Mouse (Mus musculus) embryonic facial prominence, embryonic 11.5 days (tissue): Measurements from ENCODE around the gene Plppr1. TPM values are rescaled to one million over a fixed set of nuclear protein-coding genes. Genes with fewer than 3 reads are reported as not detected.
"Not testable (repeated sequence)": the region's sequence is repeated elsewhere in the genome, so short reads cannot be mapped to it uniquely, and the experiment has no call there.

Experiments
- ATAC-seq: fragments of 200-750 bp; cut with Nextera tagmentation; replicated peaks from 2 replicates; pipeline ENCODE4 v1.8.0; 2017; ENCODE audit warnings: low read depth; ENCODE audit not compliant: insufficient number of reproducible peaks, low FRiP score, low TSS enrichment
- DNase-seq: peaks from one replicate; pipeline ENCODE4 v3.0.0-alpha.2; 2015; ENCODE audit warnings: low spot score
- H3K27ac ChIP-seq: fragments of 300-500 bp; sonication (generic); replicated peaks from 2 replicates; pipeline ENCODE4 v1.5.1; 2014; ENCODE audit warnings: mild to moderate bottlenecking, low read depth, low read length, control low read depth
- H3K27me3 ChIP-seq: fragments of 300-500 bp; sonication (generic); 2 replicates; pipeline ENCODE4 v1.6.1; 2014; ENCODE audit warnings: mild to moderate bottlenecking, low read length, moderate library complexity, mixed read lengths; ENCODE audit not compliant: control insufficient read depth, insufficient read depth
- H3K36me3 ChIP-seq: fragments of 300-500 bp; sonication (generic); replicated peaks from 2 replicates; pipeline ENCODE4 v1.6.1; 2014; ENCODE audit warnings: low read depth, mild to moderate bottlenecking, low read length, moderate library complexity, mixed read lengths; ENCODE audit not compliant: control insufficient read depth, insufficient read depth
- H3K4me1 ChIP-seq: fragments of 300-500 bp; sonication (generic); 2 replicates; pipeline ENCODE4 v1.6.1; 2014; ENCODE audit warnings: low read length, mixed read lengths; ENCODE audit not compliant: control insufficient read depth, insufficient read depth
- H3K4me2 ChIP-seq: fragments of 300-500 bp; sonication (generic); 2 replicates; pipeline ENCODE4 v1.6.1; 2014; ENCODE audit warnings: low read depth, mild to moderate bottlenecking, control low read depth, low read length, moderate library complexity
- H3K4me3 ChIP-seq: fragments of 300-500 bp; sonication (generic); 2 replicates; pipeline ENCODE4 v1.5.1; 2014; ENCODE audit warnings: low read depth, low read length, control low read depth
- H3K9ac ChIP-seq: fragments of 300-500 bp; sonication (generic); replicated peaks from 2 replicates; pipeline ENCODE4 v1.6.1; 2014; ENCODE audit warnings: mild to moderate bottlenecking, control low read depth, low read length
- H3K9me3 ChIP-seq: fragments of 300-500 bp; sonication (generic); replicated peaks from 2 replicates; pipeline ENCODE4 v1.6.1; 2016; ENCODE audit warnings: mild to moderate bottlenecking, low read length, inconsistent platforms, mixed read lengths; ENCODE audit not compliant: control insufficient read depth
- WGBS: fragments of 180-500 bp; shearing (Covaris S2); extraction: QIAGEN DNeasy Blood & Tissue Kit; methylation state at CpG from one replicate; pipeline ENCODE4 v1.1.7; 2014; 5-methylcytosine and 5-hydroxymethylcytosine counted together
- polyA plus RNA-seq: library from polyadenylated mRNA; unstranded; fragments of >200 nt; fragmentation: Nextera tagmentation; extraction: Ambion mirVana; gene quantifications from 2 replicates; pipeline ENCODE4 v1.2.1, GENCODE M21; 2014

Plppr1 gene
- polyA plus RNA-seq, 1 experiment from 2014 or later, result 3.8 TPM

GRCm38 (mm10) chr4:49357097-49357496 lies 298.0 kb downstream of the Plppr1 start:
- DNase-seq (no peak), ATAC-seq (no peak)
- H3K36me3 ChIP-seq, result no peaks in the 10 kb centered on the region
- H3K4me3 ChIP-seq, result no peak overlapping the region
- no peaks in the 10 kb centered on the region for H3K27me3 ChIP-seq
- no peaks in the 10 kb centered on the region for H3K9me3 ChIP-seq
- H3K4me1 ChIP-seq, result no peaks in the 10 kb centered on the region
- 63% methylated on average over 2 of the region's 2 CpGs for WGBS
- H3K27ac ChIP-seq, result no peak overlapping the region
- no peak overlapping the region for H3K4me2 ChIP-seq
- no peak overlapping the region for H3K9ac ChIP-seq

- not testable (repeated sequence) for DNase-seq, H3K27ac ChIP-seq, ATAC-seq, H3K4me3 ChIP-seq, H3K27me3 ChIP-seq, H3K9ac ChIP-seq, H3K9me3 ChIP-seq, H3K36me3 ChIP-seq, H3K4me2 ChIP-seq, H3K4me1 ChIP-seq
- 83% methylated on average over 3 of the region's 3 CpGs for WGBS
Measured at GRCm38 (mm10) chr4:49368046-49368445, 309.0 kb downstream of the Plppr1 start.

GRCm38 (mm10) chr4:49383576-49384318 lies 324.7 kb downstream of the Plppr1 start:
- not testable (repeated sequence) for DNase-seq, H3K27ac ChIP-seq, H3K27me3 ChIP-seq, H3K4me1 ChIP-seq, H3K9ac ChIP-seq, H3K9me3 ChIP-seq, H3K4me3 ChIP-seq, H3K4me2 ChIP-seq, H3K36me3 ChIP-seq, ATAC-seq
- WGBS, result 85% methylated on average over 2 of the region's 2 CpGs

- H3K9me3 ChIP-seq, result no peaks in the 10 kb centered on the region
- H3K4me1 ChIP-seq, result no peaks in the 10 kb centered on the region
- no peak for DNase-seq
- no peak overlapping the region for H3K9ac ChIP-seq
- WGBS, result 49% methylated on average over 2 of the region's 2 CpGs
- H3K4me3 ChIP-seq, result no peak overlapping the region
- ATAC-seq, result no peak
- no peaks in the 10 kb centered on the region for H3K27me3 ChIP-seq
- no peak overlapping the region for H3K4me2 ChIP-seq
- no peak overlapping the region for H3K27ac ChIP-seq
- H3K36me3 ChIP-seq, result no peaks in the 10 kb centered on the region
Measured at GRCm38 (mm10) chr4:49386873-49387272, 327.8 kb downstream of the Plppr1 start.
